Mouse (Mus musculus): ENCODE data around the gene Fndc3c1.

GRCm38 (mm10) chrX:106385304-106385703, 99.9 kb downstream of the Fndc3c1 start:
- no peak for TF ChIP-seq EP300 (IDR thresholded peaks at IDR 0.05; ENCODE audit: low read depth)
- TF ChIP-seq CTCF (IDR thresholded peaks at IDR 0.05; ENCODE audit: low read depth): 0 out of 2 replicates have a peak, but pooled peaks have one; percentile 2

All from liver, postnatal 0 days (tissue).